Mouse (Mus musculus): ENCODE results near the gene Mtap. TPM values are rescaled to one million over a fixed set of nuclear protein-coding genes. Genes with fewer than 3 reads are reported as not detected.

Gene Mtap
- total and polyA plus RNA-seq, 3 experiments = 8.3 to 22.0 (median 19.8) TPM

DNA sequence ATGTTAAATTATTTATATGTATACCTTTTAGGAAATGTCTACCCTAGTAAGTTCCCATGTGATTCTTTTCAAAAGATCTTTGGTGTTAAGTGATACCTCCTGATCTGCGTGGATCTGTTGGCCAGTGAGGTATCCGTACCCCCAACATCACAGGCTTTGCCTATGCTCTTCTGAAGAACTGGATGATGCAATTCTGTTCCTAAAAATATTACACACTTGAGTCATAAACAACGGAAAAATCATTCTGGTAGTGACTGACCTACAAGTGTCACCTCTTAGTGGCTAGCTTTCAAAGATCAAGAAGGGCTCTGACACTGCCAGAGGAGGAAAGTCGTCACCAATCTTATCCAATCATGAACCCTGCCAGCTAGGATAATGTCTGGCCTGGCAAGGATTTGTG is 58.6 kb downstream of the Mtap start:
- 53% methylated on average over 4 of the region's 4 CpGs for WGBS
- TF ChIP-seq POLR2A (IDR thresholded peaks at IDR 0.05; ENCODE audit: insufficient read depth, low read depth, low read length) = no peak
- TF ChIP-seq EP300 (IDR thresholded peaks at IDR 0.05; ENCODE audit: insufficient read depth, low read depth, low read length) = no peak
- TF ChIP-seq CTCF (IDR thresholded peaks at IDR 0.05) = no peak
- no peak overlapping the region for H3K4me3 ChIP-seq
- DNase-seq = no peak
- intact Hi-C loops (cut with DNase I) = no loop called here
- no peak overlapping the region for H3K9ac ChIP-seq (ENCODE audit: low read depth, low read length)
- H3K36me3 ChIP-seq (ENCODE audit: control insufficient read depth, insufficient read depth, low read length) = no peaks in the 10 kb centered on the region
- no peaks in the 10 kb centered on the region for H3K79me2 ChIP-seq (replicated peaks; ENCODE audit: control insufficient read depth, insufficient read depth, low read length)
- no peak overlapping the region for H3K27ac ChIP-seq
- no peaks in the 10 kb centered on the region for H3K4me1 ChIP-seq (ENCODE audit: control insufficient read depth, insufficient read depth, low read length)
- no peaks in the 10 kb centered on the region for H3K27me3 ChIP-seq (ENCODE audit: control insufficient read depth, insufficient read depth, low read length)

DNA sequence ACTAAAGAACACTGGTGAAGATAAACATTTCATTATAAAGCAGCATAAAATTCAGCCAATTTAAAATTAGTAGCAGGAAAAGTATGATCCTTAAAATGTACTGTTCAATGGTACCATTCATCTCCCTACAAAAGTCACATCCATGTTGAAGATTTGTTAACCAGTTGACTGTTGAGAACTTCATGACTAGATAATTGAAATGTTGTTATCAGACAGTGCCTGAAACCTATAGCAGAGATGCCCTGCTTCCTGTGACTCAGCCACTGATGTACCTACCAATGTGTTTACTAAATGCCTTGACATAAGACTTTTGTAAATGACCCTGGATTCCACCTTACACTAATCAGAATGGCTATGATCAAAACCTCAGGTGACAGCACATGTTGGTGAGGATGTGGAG is 60.2 kb downstream of the Mtap start:
- no peak for DNase-seq
- Histone ChIP-seq H3K27ac (no peak overlapping the region), H3K79me2 (replicated peaks; ENCODE audit: control insufficient read depth, insufficient read depth, low read length) (no peaks in the 10 kb centered on the region), H3K27me3 (ENCODE audit: control insufficient read depth, insufficient read depth, low read length) (no peaks in the 10 kb centered on the region), H3K4me3 (no peak overlapping the region), H3K4me1 (ENCODE audit: control insufficient read depth, insufficient read depth, low read length) (no peaks in the 10 kb centered on the region), H3K9ac (ENCODE audit: low read depth, low read length) (no peak overlapping the region), H3K36me3 (ENCODE audit: control insufficient read depth, insufficient read depth, low read length) (no peaks in the 10 kb centered on the region)
- TF ChIP-seq EP300 (IDR thresholded peaks at IDR 0.05; ENCODE audit: insufficient read depth, low read depth, low read length) (no peak), CTCF (IDR thresholded peaks at IDR 0.05) (no peak), POLR2A (IDR thresholded peaks at IDR 0.05; ENCODE audit: insufficient read depth, low read depth, low read length) (no peak)
- intact Hi-C loops (cut with DNase I) = no loop called here

DNA sequence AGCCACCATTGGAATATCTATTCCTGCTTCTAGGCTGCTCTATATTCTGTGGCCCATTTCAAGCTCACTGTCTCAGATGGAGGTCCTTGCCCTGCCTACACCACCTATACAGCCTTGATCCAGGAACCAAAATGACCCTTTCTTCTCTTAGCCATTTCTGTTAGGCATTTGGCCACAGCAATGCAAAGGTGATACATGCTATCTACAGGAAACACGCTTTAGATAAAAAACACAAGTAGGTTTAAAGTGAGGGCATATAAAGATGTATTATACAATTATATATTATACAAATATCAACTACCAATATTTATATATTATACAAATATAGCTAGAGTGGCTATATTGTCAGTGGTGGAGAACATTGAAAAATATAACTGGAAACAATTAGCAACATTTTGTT is 63.9 kb downstream of the Mtap start:
- H3K4me3 ChIP-seq = no peak overlapping the region
- no peak overlapping the region for H3K9ac ChIP-seq (ENCODE audit: low read depth, low read length)
- DNase-seq = no peak
- 78% methylated on average over 1 of the region's 1 CpGs for WGBS
- no peaks in the 10 kb centered on the region for H3K4me1 ChIP-seq (ENCODE audit: control insufficient read depth, insufficient read depth, low read length)
- H3K36me3 ChIP-seq (ENCODE audit: control insufficient read depth, insufficient read depth, low read length) = no peaks in the 10 kb centered on the region
- no peak overlapping the region for H3K27ac ChIP-seq
- intact Hi-C loops (cut with DNase I) = no loop called here
- TF ChIP-seq EP300 (IDR thresholded peaks at IDR 0.05; ENCODE audit: insufficient read depth, low read depth, low read length) (no peak), CTCF (IDR thresholded peaks at IDR 0.05) (no peak), POLR2A (IDR thresholded peaks at IDR 0.05; ENCODE audit: insufficient read depth, low read depth, low read length) (no peak)
- H3K79me2 ChIP-seq (replicated peaks; ENCODE audit: control insufficient read depth, insufficient read depth, low read length) = no peaks in the 10 kb centered on the region
- no peaks in the 10 kb centered on the region for H3K27me3 ChIP-seq (ENCODE audit: control insufficient read depth, insufficient read depth, low read length)

DNA sequence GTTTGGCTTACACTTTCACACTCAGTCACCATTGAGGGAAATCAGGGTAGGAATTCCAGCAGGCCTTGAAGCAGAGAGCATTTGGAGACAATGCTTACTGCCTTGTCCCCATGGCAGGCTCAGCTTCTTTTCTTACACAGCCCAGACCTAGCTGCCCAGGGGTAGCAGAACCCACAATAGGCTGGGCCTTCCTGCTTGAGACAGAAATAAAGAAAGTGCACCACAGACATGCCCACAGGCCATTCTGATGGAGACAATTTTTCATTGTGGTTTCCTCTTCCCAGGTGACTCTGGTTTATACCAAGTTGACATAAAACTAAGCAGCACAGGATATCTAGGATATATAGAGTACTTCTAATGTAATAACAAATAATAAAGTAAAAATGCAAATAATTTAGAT is 72.4 kb downstream of the Mtap start:
- TF ChIP-seq POLR2A (IDR thresholded peaks at IDR 0.05; ENCODE audit: insufficient read depth, low read depth, low read length) (no peak), EP300 (IDR thresholded peaks at IDR 0.05; ENCODE audit: insufficient read depth, low read depth, low read length) (no peak), CTCF (IDR thresholded peaks at IDR 0.05) (no peak)
- Histone ChIP-seq H3K9ac (ENCODE audit: low read depth, low read length) (no peak overlapping the region), H3K27ac (no peak overlapping the region), H3K79me2 (replicated peaks; ENCODE audit: control insufficient read depth, insufficient read depth, low read length) (no peaks in the 10 kb centered on the region), H3K4me3 (no peak overlapping the region), H3K27me3 (ENCODE audit: control insufficient read depth, insufficient read depth, low read length) (no peaks in the 10 kb centered on the region), H3K36me3 (ENCODE audit: control insufficient read depth, insufficient read depth, low read length) (no peaks in the 10 kb centered on the region), H3K4me1 (ENCODE audit: control insufficient read depth, insufficient read depth, low read length) (no peaks in the 10 kb centered on the region)
- intact Hi-C loops (cut with DNase I) = no loop called here
- DNase-seq = no peak

DNA sequence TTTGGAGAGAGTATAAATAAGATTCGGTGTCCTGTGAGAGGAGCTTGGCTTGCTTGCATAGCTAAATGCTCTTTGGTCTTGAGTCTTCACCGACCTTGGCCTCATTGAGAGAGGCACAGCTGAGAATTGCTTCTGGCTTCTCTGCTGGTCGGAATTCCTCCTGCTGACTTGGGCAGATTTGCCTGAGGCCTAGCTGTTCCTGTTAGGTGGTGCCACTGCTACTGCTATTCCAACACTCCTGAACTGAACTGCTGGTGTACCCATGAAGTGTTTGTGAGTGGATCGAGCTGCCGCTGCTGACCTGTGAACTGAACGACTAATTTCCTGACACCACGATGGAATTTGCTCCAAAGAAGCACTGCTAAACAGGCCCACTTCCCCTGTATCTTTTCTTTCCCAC is 73.4 kb downstream of the Mtap start:
- no peak overlapping the region for H3K4me3 ChIP-seq
- H3K9ac ChIP-seq (ENCODE audit: low read depth, low read length) = no peak overlapping the region
- no peak for TF ChIP-seq EP300 (IDR thresholded peaks at IDR 0.05; ENCODE audit: insufficient read depth, low read depth, low read length)
- H3K27ac ChIP-seq = no peak overlapping the region
- 50% methylated on average over 7 of the region's 7 CpGs for WGBS
- H3K36me3 ChIP-seq (ENCODE audit: control insufficient read depth, insufficient read depth, low read length) = no peaks in the 10 kb centered on the region
- no peaks in the 10 kb centered on the region for H3K4me1 ChIP-seq (ENCODE audit: control insufficient read depth, insufficient read depth, low read length)
- intact Hi-C loops (cut with DNase I) = no loop called here
- DNase-seq = no peak
- H3K27me3 ChIP-seq (ENCODE audit: control insufficient read depth, insufficient read depth, low read length) = no peaks in the 10 kb centered on the region
- H3K79me2 ChIP-seq (replicated peaks; ENCODE audit: control insufficient read depth, insufficient read depth, low read length) = no peaks in the 10 kb centered on the region

DNA sequence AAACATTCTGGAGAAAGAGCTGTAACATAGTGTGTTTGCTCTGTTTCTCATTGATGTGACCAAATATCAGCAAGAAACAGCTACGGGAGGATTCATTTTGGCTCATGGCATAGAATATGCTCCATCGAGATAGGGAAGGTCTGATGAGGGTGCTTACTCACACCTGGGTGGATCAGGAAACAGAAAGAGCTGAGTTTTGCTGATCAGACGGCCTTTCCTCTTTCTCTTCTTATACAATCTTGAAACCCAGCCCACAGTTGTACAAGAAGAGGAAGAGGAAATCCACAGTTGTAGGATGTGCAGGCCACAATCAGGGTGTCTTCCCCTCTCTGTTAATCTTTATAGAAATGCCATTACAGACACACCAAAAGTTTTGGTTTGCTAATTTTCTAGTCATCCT is 75.3 kb downstream of the Mtap start:
- no peak for DNase-seq
- 52% methylated on average over 3 of the region's 3 CpGs for WGBS
- Histone ChIP-seq H3K4me3 (no peak overlapping the region), H3K9ac (ENCODE audit: low read depth, low read length) (no peak overlapping the region), H3K27ac (no peak overlapping the region), H3K4me1 (ENCODE audit: control insufficient read depth, insufficient read depth, low read length) (no peaks in the 10 kb centered on the region), H3K36me3 (ENCODE audit: control insufficient read depth, insufficient read depth, low read length) (no peaks in the 10 kb centered on the region), H3K27me3 (ENCODE audit: control insufficient read depth, insufficient read depth, low read length) (no peaks in the 10 kb centered on the region), H3K79me2 (replicated peaks; ENCODE audit: control insufficient read depth, insufficient read depth, low read length) (no peaks in the 10 kb centered on the region)
- TF ChIP-seq EP300 (IDR thresholded peaks at IDR 0.05; ENCODE audit: insufficient read depth, low read depth, low read length) = no peak
- TF ChIP-seq POLR2A (IDR thresholded peaks at IDR 0.05; ENCODE audit: insufficient read depth, low read depth, low read length) = no peak
- TF ChIP-seq CTCF (IDR thresholded peaks at IDR 0.05) = no peak
- intact Hi-C loops (cut with DNase I) = no loop called here

Other genes starting within 250 kb of the Mtap start
- gene Cdkn2a, start 157.5 kb downstream of the Mtap start, total RNA-seq (2021) = not detected
- gene Cdkn2a, start 157.5 kb downstream of the Mtap start, polyA plus RNA-seq (2012; rRNA removed) = 0.31 and 0.47 TPM in 2 replicates
- gene Cdkn2b, start 173.9 kb downstream of the Mtap start, total RNA-seq (2021) = under 1 TPM; 0.39 to 0.59 TPM
- gene Cdkn2b, start 173.9 kb downstream of the Mtap start, polyA plus RNA-seq (2012; rRNA removed) = 0.53 and 0.94 TPM in 2 replicates